Mouse (Mus musculus): Measurements from ENCODE around the gene Sco1. TPM values are rescaled to one million over a fixed set of nuclear protein-coding genes. Genes with fewer than 3 reads are reported as not detected.

Gene Sco1
- polyA plus RNA-seq, 1 experiment from 2014 or later = 16.5 TPM

Small RNA genes lying within 50 kb of the gene (microRNA-seq; reads per million reads assigned to microRNA genes)
- not detected for gene Mir6923

Other genes with a start within 250 kb of the Sco1 start
- gene Pirt, start 140.7 kb upstream of the Sco1 start, polyA plus RNA-seq (2014; fragmentation: Nextera tagmentation; extraction: Ambion mirVana) = 4.5 and 6.4 TPM in 2 replicates
- gene Tmem238l, start 96.0 kb upstream of the Sco1 start, polyA plus RNA-seq (2014; fragmentation: Nextera tagmentation; extraction: Ambion mirVana) = 0.45 and 0.55 TPM in 2 replicates
- 1.6 and 2.2 TPM in 2 replicates for gene Tmem220, start 27.5 kb upstream of the Sco1 start, polyA plus RNA-seq (2014; fragmentation: Nextera tagmentation; extraction: Ambion mirVana)
- 30.6 and 31.7 TPM in 2 replicates for gene Adprm, start 76 bp upstream of the Sco1 start, polyA plus RNA-seq (2014; fragmentation: Nextera tagmentation; extraction: Ambion mirVana)
- gene Myh3, start 25.6 kb downstream of the Sco1 start, polyA plus RNA-seq (2014; fragmentation: Nextera tagmentation; extraction: Ambion mirVana) = 0.20 TPM in 1 of 2 replicates, not detected in the other
- not detected in 2 replicates for gene Myh2, start 118.4 kb downstream of the Sco1 start, polyA plus RNA-seq (2014; fragmentation: Nextera tagmentation; extraction: Ambion mirVana)
- gene Myh1, start 147.4 kb downstream of the Sco1 start, polyA plus RNA-seq (2014; fragmentation: Nextera tagmentation; extraction: Ambion mirVana) = 0.13 and 0.17 TPM in 2 replicates
- 0.04 TPM in 1 of 2 replicates, not detected in the other for gene Myh4, start 185.4 kb downstream of the Sco1 start, polyA plus RNA-seq (2014; fragmentation: Nextera tagmentation; extraction: Ambion mirVana)
- gene Myh8, start 224.5 kb downstream of the Sco1 start, polyA plus RNA-seq (2014; fragmentation: Nextera tagmentation; extraction: Ambion mirVana) = 0.38 and 0.70 TPM in 2 replicates